11 mouse cellular contexts compared by ENCODE assay signal in the genomic region with DNA sequence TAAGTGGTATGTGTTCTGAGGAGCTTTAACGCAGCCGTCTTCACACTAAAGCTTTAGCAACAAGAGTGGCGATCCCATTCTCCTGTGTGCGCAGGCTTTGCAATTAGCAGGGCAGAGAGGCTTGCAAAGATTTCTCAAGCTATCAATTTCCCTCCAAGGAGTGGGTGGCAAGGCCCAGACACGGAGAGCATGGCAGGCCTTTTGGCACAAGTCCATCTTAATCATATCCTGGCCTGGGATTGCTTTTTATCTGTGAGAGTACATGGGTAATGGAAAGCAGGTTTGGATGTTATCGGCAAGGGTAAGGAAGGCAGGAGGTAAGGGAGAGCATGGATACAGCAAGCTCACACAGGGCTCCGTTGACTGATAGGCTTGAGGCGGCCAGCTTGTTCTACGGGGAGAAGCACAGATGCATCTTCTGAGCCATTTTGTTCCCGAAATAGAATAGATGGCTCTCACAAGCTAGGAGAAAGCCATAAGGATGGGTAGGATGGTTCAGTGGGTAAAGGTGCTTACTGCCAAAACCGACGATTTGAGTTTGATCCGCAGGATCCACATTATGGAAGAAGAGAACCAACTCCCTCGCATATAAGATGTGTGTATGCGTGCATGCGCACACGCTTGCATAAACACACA.
DNase-seq lines count a peak whose midpoint lies in the region; ATAC-seq lines count a peak whose summit lies in the region.
"Had no signal": no experiment of that assay in that cellular context is flagged by ENCODE, and none has a peak within 500 bp of the region (broad histone marks: within the 10 kb centered on the region; RNA-seq: fewer than 3 reads in every experiment).

No protein-coding gene starts in this region.

- H3K27me3 ChIP-seq in midbrain, embryonic 15.5 days (replicated peaks), result no peaks in the 10 kb centered on the region

- no peaks in the 10 kb centered on the region for H3K9me3 ChIP-seq in midbrain, embryonic 15.5 days

- no peaks in the 10 kb centered on the region for H3K36me3 ChIP-seq in midbrain, embryonic 15.5 days (replicated peaks)

- DNase-seq in embryo, embryonic 11 days, result peak; percentile 5
- no peak for DNase-seq in embryo, embryonic 10 days (ENCODE audit: low spot score)
- DNase-seq in left cerebral cortex, postnatal 14 days (ENCODE audit: low spot score in 2 of 2), result peak; percentile 14 to 40
- DNase-seq in left cerebral cortex, adult 8-10 months (ENCODE audit: low spot score in 2 of 2), result no peak
- DNase-seq in gonadal fat pad, adult 2 months (ENCODE audit: low read depth), result peak; percentile 2
- no peak for DNase-seq in ovary, postnatal 14 days (ENCODE audit: low spot score)
- DNase-seq: cerebellum, adult 8-10 months; gastrocnemius, postnatal 10 days had no signal

- WGBS in midbrain, embryonic 15.5 days, result 66% methylated on average over 17 of the region's 17 CpGs

- ATAC-seq in midbrain, embryonic 15.5 days (replicated peaks), result no peak
- ATAC-seq in megakaryocyte-erythroid progenitor cell, adult 5-6 weeks (replicated peaks; ENCODE audit: low FRiP score, low TSS enrichment, poor library complexity, severe bottlenecking), result no peak

- H3K4me1 ChIP-seq in midbrain, embryonic 15.5 days, result peaks cover 17% of the 10 kb centered on the region

- intact Hi-C loops in left cerebral cortex, postnatal 14 days (cut with DNase I), result no loop called here

- peak overlapping the region; percentile 61 for H3K27ac ChIP-seq in midbrain, embryonic 15.5 days
- H3K27ac ChIP-seq: macrophage had no signal

- H3K9ac ChIP-seq in midbrain, embryonic 15.5 days, result no peak overlapping the region

- H3K4me3 ChIP-seq in midbrain, embryonic 15.5 days, result no peak overlapping the region

- H3K4me2 ChIP-seq in midbrain, embryonic 15.5 days, result no peak overlapping the region

Comparison
In these comparisons a context has a peak if more than half of its experiments do, and no peak if none do; other contexts are left out.
1. DNase-seq: peak in embryo, embryonic 11 days (single experiment), left cerebral cortex, postnatal 14 days (2 of 2) and gonadal fat pad, adult 2 months (single experiment); none in embryo, embryonic 10 days (single experiment), left cerebral cortex, adult 8-10 months (0 of 2) and ovary, postnatal 14 days (single experiment).